Mouse (Mus musculus) kidney, embryonic 16.5 days (tissue): Measurements from ENCODE around the gene Gpr153. TPM values are rescaled to one million over a fixed set of nuclear protein-coding genes. Genes with fewer than 3 reads are reported as not detected.

ENCODE experiments used
- ATAC-seq: fragments of 200-750 bp; cut with Nextera tagmentation; 2 replicates; pipeline ENCODE4 v1.8.0; 2017; ENCODE audit warnings: moderate TSS enrichment; ENCODE audit not compliant: low FRiP score, low TSS enrichment
- H3K27ac ChIP-seq: fragments of 300-500 bp; sonication (generic); 2 replicates; pipeline ENCODE4 v1.5.1; 2014; ENCODE audit warnings: low read length
- H3K27me3 ChIP-seq: fragments of 300-500 bp; sonication (generic); 2 replicates; pipeline ENCODE4 v1.6.1; 2014; ENCODE audit warnings: low read length, control low read depth, mixed read lengths; ENCODE audit not compliant: insufficient read depth
- H3K36me3 ChIP-seq: fragments of 300-500 bp; sonication (generic); 2 replicates; pipeline ENCODE4 v1.6.1; 2014; ENCODE audit warnings: low read length, control low read depth, mixed read lengths; ENCODE audit not compliant: insufficient read depth
- H3K4me1 ChIP-seq: fragments of 300-500 bp; sonication (generic); 2 replicates; pipeline ENCODE4 v1.6.1; 2014; ENCODE audit warnings: low read length, control low read depth, mixed read lengths; ENCODE audit not compliant: insufficient read depth
- H3K4me2 ChIP-seq: fragments of 300-500 bp; sonication (generic); replicated peaks from 2 replicates; pipeline ENCODE4 v1.6.1; 2014; ENCODE audit warnings: low read depth, low read length
- H3K4me3 ChIP-seq: fragments of 300-500 bp; sonication (generic); 2 replicates; pipeline ENCODE4 v1.5.1; 2014; ENCODE audit warnings: mild to moderate bottlenecking, low read length
- H3K9ac ChIP-seq: fragments of 300-500 bp; sonication (generic); replicated peaks from 2 replicates; pipeline ENCODE4 v1.6.1; 2014; ENCODE audit warnings: low read length
- H3K9me3 ChIP-seq: fragments of 300-500 bp; sonication (generic); 2 replicates; pipeline ENCODE4 v1.6.1; 2016; ENCODE audit warnings: low read length, control low read depth
- WGBS: fragments of 180-500 bp; shearing (Covaris S2); extraction: QIAGEN DNeasy Blood & Tissue Kit; methylation state at CpG from one replicate; pipeline ENCODE4 v1.1.7; 2014; 5-methylcytosine and 5-hydroxymethylcytosine counted together
- polyA plus RNA-seq: library from polyadenylated mRNA; unstranded; fragments of >200 nt; fragmentation: Nextera tagmentation; extraction: Ambion mirVana; gene quantifications from 2 replicates; pipeline ENCODE4 v1.2.1, GENCODE M21; 2015

The Gpr153 gene
- polyA plus RNA-seq, 1 experiment from 2014 or later = 6.2 TPM

- H3K27ac ChIP-seq = peak overlapping the region; percentile 57; the same call in 1 of the 2 replicates
- WGBS = 30% methylated on average over 10 of the region's 10 CpGs
- ATAC-seq = peak; percentile 86
- no peaks in the 10 kb centered on the region for H3K9me3 ChIP-seq
- peak overlapping the region; percentile 17; the same call in 1 of the 2 replicates for H3K4me2 ChIP-seq
- H3K4me3 ChIP-seq = no peak overlapping the region
- H3K4me1 ChIP-seq = peaks cover 35% of the 10 kb centered on the region
- peak overlapping the region; percentile 31; the same call in 1 of the 2 replicates for H3K9ac ChIP-seq
- no peaks in the 10 kb centered on the region for H3K27me3 ChIP-seq
- 0 out of 2 replicates have a peak, but pooled peaks cover 5% of the 10 kb centered on the region for H3K36me3 ChIP-seq
Measured at GRCm38 (mm10) chr4:152263512-152264176, 10.4 kb upstream of the Gpr153 start.

GRCm38 (mm10) chr4:152264177-152264530 is 9.9 kb upstream of the Gpr153 start:
- ATAC-seq = peak; percentile 3; the same call in 1 of the 2 replicates
- Histone ChIP-seq H3K9ac (peak overlapping the region; percentile 31; the same call in 1 of the 2 replicates), H3K4me3 (no peak overlapping the region), H3K4me1 (peaks cover 35% of the 10 kb centered on the region), H3K27ac (peak overlapping the region; percentile 57; the same call in 1 of the 2 replicates), H3K27me3 (no peaks in the 10 kb centered on the region), H3K36me3 (0 out of 2 replicates have a peak, but pooled peaks cover 5% of the 10 kb centered on the region), H3K4me2 (peak overlapping the region; percentile 17; the same call in 1 of the 2 replicates), H3K9me3 (no peaks in the 10 kb centered on the region)
- WGBS = 46% methylated on average over 4 of the region's 4 CpGs

- H3K9me3 ChIP-seq = no peaks in the 10 kb centered on the region
- no peaks in the 10 kb centered on the region for H3K27me3 ChIP-seq
- no peak overlapping the region for H3K9ac ChIP-seq
- H3K27ac ChIP-seq = no peak overlapping the region
- H3K4me1 ChIP-seq = peaks cover 35% of the 10 kb centered on the region
- ATAC-seq = no peak
- H3K4me2 ChIP-seq = no peak overlapping the region
- WGBS = 92% methylated on average over 9 of the region's 9 CpGs
- no peak overlapping the region for H3K4me3 ChIP-seq
- 0 out of 2 replicates have a peak, but pooled peaks cover 5% of the 10 kb centered on the region for H3K36me3 ChIP-seq
Measured at GRCm38 (mm10) chr4:152264867-152265568, 9.0 kb upstream of the Gpr153 start.

GRCm38 (mm10) chr4:152265791-152266190 is 8.2 kb upstream of the Gpr153 start:
- H3K9ac ChIP-seq = no peak overlapping the region
- H3K4me1 ChIP-seq = peaks cover 35% of the 10 kb centered on the region
- no peak overlapping the region for H3K4me3 ChIP-seq
- ATAC-seq = no peak
- H3K27ac ChIP-seq = no peak overlapping the region
- no peak overlapping the region for H3K4me2 ChIP-seq
- H3K9me3 ChIP-seq = no peaks in the 10 kb centered on the region
- H3K27me3 ChIP-seq = no peaks in the 10 kb centered on the region
- 73% methylated on average over 5 of the region's 5 CpGs for WGBS
- 0 out of 2 replicates have a peak, but pooled peaks cover 5% of the 10 kb centered on the region for H3K36me3 ChIP-seq

GRCm38 (mm10) chr4:152266236-152266895 is 7.7 kb upstream of the Gpr153 start:
- ATAC-seq = no peak
- H3K36me3 ChIP-seq = 0 out of 2 replicates have a peak, but pooled peaks cover 5% of the 10 kb centered on the region
- peaks cover 34% of the 10 kb centered on the region for H3K4me1 ChIP-seq
- no peak overlapping the region for H3K4me3 ChIP-seq
- no peaks in the 10 kb centered on the region for H3K9me3 ChIP-seq
- no peak overlapping the region for H3K27ac ChIP-seq
- no peaks in the 10 kb centered on the region for H3K27me3 ChIP-seq
- no peak overlapping the region for H3K4me2 ChIP-seq
- no peak overlapping the region for H3K9ac ChIP-seq
- WGBS = 45% methylated on average over 10 of the region's 10 CpGs

GRCm38 (mm10) chr4:152267748-152268369 is 6.2 kb upstream of the Gpr153 start:
- 55% methylated on average over 13 of the region's 13 CpGs for WGBS
- H3K27ac ChIP-seq = no peak overlapping the region
- 0 out of 2 replicates have a peak, but pooled peaks cover 5% of the 10 kb centered on the region for H3K36me3 ChIP-seq
- no peaks in the 10 kb centered on the region for H3K27me3 ChIP-seq
- 0 out of 2 replicates have a peak overlapping the region, but pooled peaks have one; percentile 10 for H3K9ac ChIP-seq
- H3K9me3 ChIP-seq = no peaks in the 10 kb centered on the region
- no peak overlapping the region for H3K4me2 ChIP-seq
- peaks cover 34% of the 10 kb centered on the region for H3K4me1 ChIP-seq
- no peak overlapping the region for H3K4me3 ChIP-seq
- no peak for ATAC-seq

- H3K9ac ChIP-seq = no peak overlapping the region
- no peaks in the 10 kb centered on the region for H3K9me3 ChIP-seq
- no peak overlapping the region for H3K4me3 ChIP-seq
- H3K4me1 ChIP-seq = peaks cover 37% of the 10 kb centered on the region
- ATAC-seq = no peak
- no peaks in the 10 kb centered on the region for H3K27me3 ChIP-seq
- H3K36me3 ChIP-seq = 0 out of 2 replicates have a peak, but pooled peaks cover 5% of the 10 kb centered on the region
- no peak overlapping the region for H3K4me2 ChIP-seq
- 87% methylated on average over 13 of the region's 13 CpGs for WGBS
- H3K27ac ChIP-seq = no peak overlapping the region
Measured at GRCm38 (mm10) chr4:152269967-152270366, 4.1 kb upstream of the Gpr153 start.

GRCm38 (mm10) chr4:152270599-152270998 is 3.4 kb upstream of the Gpr153 start:
- no peaks in the 10 kb centered on the region for H3K27me3 ChIP-seq
- no peaks in the 10 kb centered on the region for H3K36me3 ChIP-seq
- no peak overlapping the region for H3K9ac ChIP-seq
- no peaks in the 10 kb centered on the region for H3K9me3 ChIP-seq
- WGBS = 64% methylated on average over 9 of the region's 9 CpGs
- no peak overlapping the region for H3K4me3 ChIP-seq
- H3K4me1 ChIP-seq = peaks cover 40% of the 10 kb centered on the region
- no peak for ATAC-seq
- H3K27ac ChIP-seq = no peak overlapping the region
- no peak overlapping the region for H3K4me2 ChIP-seq

GRCm38 (mm10) chr4:152271334-152271733 is 2.7 kb upstream of the Gpr153 start:
- Histone ChIP-seq H3K9ac (no peak overlapping the region), H3K36me3 (no peaks in the 10 kb centered on the region), H3K4me1 (peaks cover 40% of the 10 kb centered on the region), H3K4me2 (no peak overlapping the region), H3K27me3 (no peaks in the 10 kb centered on the region), H3K9me3 (no peaks in the 10 kb centered on the region), H3K4me3 (no peak overlapping the region), H3K27ac (no peak overlapping the region)
- whole genome bisulfite sequencing = 92% methylated on average over 11 of the region's 11 CpGs
- ATAC-seq = no peak
